Mouse (Mus musculus) leukemia stem cell, adult 10-12 weeks (primary cell): ENCODE results near the gene Entpd7. TPM values are rescaled to one million over a fixed set of nuclear protein-coding genes. Genes with fewer than 3 reads are reported as not detected.

Experiments used
- polyA plus RNA-seq: library from polyadenylated mRNA; stranded (reverse); fragments of >175 nt; gene quantifications from 2 replicates; pipeline ENCODE4 v1.2.3, GENCODE M21; 2012; ENCODE audit warnings: low replicate concordance

Entpd7 gene
- polyA plus RNA-seq = 1.3 and 2.0 TPM in 2 replicates

GRCm38 (mm10) chr19:43689419-43690246 is at the start of gene Entpd7:
TSS of gene Entpd7 (plus strand) at chr19:43689672.

GRCm38 (mm10) chr19:43674730-43675524 is 14.5 kb upstream of the Entpd7 start, which contains the start of gene Slc25a28:
TSS of gene Slc25a28 (minus strand) at chr19:43674881.

DNA sequence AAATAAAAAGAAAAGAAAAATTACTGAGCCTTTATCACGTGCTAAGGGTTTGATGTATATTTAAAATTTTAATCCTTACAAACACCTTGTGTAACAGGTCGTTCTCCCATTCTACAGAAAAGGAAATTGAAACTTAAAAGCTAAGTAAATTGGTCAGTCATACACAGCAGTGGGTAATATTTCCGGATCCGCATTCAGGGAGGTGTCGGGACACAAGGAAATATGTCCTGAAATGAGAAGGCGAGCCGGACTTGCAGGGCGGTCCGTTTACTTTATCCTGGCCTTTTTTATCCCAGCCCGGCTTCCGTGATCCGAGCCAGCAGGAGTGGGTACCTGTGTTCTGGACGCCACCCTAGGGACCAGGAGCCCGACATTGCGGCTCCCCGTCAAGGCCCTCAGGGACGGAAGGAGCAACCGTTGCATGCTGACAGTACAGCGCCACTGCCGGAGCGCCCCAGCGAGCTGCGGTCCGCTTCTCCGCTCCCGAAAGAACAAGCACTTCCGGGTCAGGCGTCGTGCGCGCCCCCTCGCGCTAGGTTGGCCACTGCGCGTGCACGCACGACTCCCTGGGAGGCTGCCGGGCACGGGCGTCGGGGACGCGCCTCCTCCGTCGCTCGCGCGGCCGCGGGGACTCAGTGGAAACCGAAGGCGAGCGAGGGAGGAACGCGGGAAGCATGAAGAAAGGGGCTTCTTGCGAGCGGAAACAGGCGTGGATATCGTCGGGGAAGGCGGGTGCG is 63.2 kb downstream of the Entpd7 start, which contains the start of the genes Cutc and Cox15:
Gene Cutc, plus strand, starts transcription at position 508 of the 737 bp plus-strand sequence.
Gene Cox15, minus strand, starts transcription at position 512 of the 737 bp plus-strand sequence.

GRCm38 (mm10) chr19:43781980-43782379 is 92.5 kb downstream of the Entpd7 start, which contains the start of gene Abcc2:
TSS of gene Abcc2 (plus strand) at chr19:43782192.

Other genes with a start within 250 kb of the Entpd7 start
- gene Cnnm1, start 249.2 kb upstream of the Entpd7 start, polyA plus RNA-seq = 0.03 TPM in 1 of 2 replicates, not detected in the other
- 3.2 and 10.7 TPM in 2 replicates for gene Got1, start 165.1 kb upstream of the Entpd7 start, polyA plus RNA-seq
- 1.6 and 2.0 TPM in 2 replicates for gene Nkx2-3, start 77.3 kb upstream of the Entpd7 start, polyA plus RNA-seq
- gene Slc25a28, start 14.8 kb upstream of the Entpd7 start, polyA plus RNA-seq = 31.2 and 33.6 TPM in 2 replicates
- gene Cutc, start 63.3 kb downstream of the Entpd7 start, polyA plus RNA-seq = 0.41 and 0.82 TPM in 2 replicates
- 2.5 and 6.0 TPM in 2 replicates for gene Cox15, start 63.3 kb downstream of the Entpd7 start, polyA plus RNA-seq
- 0.35 TPM in 1 of 2 replicates, not detected in the other for gene Abcc2, start 92.5 kb downstream of the Entpd7 start, polyA plus RNA-seq